Mouse (Mus musculus) ES-Bruce4 (cell line): Measurements from ENCODE around the gene Cldn15. TPM values are rescaled to one million over a fixed set of nuclear protein-coding genes. Genes with fewer than 3 reads are reported as not detected.

Source experiments
- H3K27ac ChIP-seq: 2 replicates; pipeline ENCODE4 v1.5.1; 2012; ENCODE audit warnings: low read length, inconsistent platforms; ENCODE audit not compliant: insufficient read depth
- H3K27me3 ChIP-seq: 2 replicates; pipeline ENCODE4 v1.6.1; 2012; ENCODE audit warnings: mild to moderate bottlenecking, low read length, inconsistent platforms; ENCODE audit not compliant: control insufficient read depth, poor library complexity, insufficient read depth, severe bottlenecking
- H3K36me3 ChIP-seq: 2 replicates; pipeline ENCODE4 v1.6.1; 2012; ENCODE audit warnings: inconsistent platforms, mild to moderate bottlenecking, low read length, moderate library complexity; ENCODE audit not compliant: control insufficient read depth, poor library complexity, insufficient read depth, severe bottlenecking
- H3K4me1 ChIP-seq: one replicate; pipeline ENCODE4 v1.8.1; 2011; ENCODE audit warnings: low read length; ENCODE audit not compliant: control insufficient read depth, insufficient read depth
- H3K4me3 ChIP-seq: 2 replicates; pipeline ENCODE4 v1.5.1; 2011; ENCODE audit warnings: low read depth, mild to moderate bottlenecking, low read length
- H3K9ac ChIP-seq: 2 replicates; pipeline ENCODE4 v1.6.1; 2012; ENCODE audit warnings: low read depth, mild to moderate bottlenecking, inconsistent platforms; ENCODE audit not compliant: poor library complexity, severe bottlenecking
- H3K9me3 ChIP-seq: replicated peaks from 2 replicates; pipeline ENCODE4 v1.6.1; 2012; ENCODE audit warnings: mild to moderate bottlenecking, low read length, inconsistent platforms; ENCODE audit not compliant: control insufficient read depth, poor library complexity, insufficient read depth, severe bottlenecking
- CTCF ChIP-seq: IDR thresholded peaks from one replicate; pipeline ENCODE4 v1.8.1; 2011; ENCODE audit warnings: low read depth, low read length
- EP300 ChIP-seq: IDR thresholded peaks from 2 replicates; pipeline ENCODE4 v1.6.1; 2011; ENCODE audit warnings: low read depth, low read length; ENCODE audit not compliant: insufficient read depth
- POLR2A ChIP-seq: IDR thresholded peaks from one replicate; pipeline ENCODE4 v1.8.1; 2011; ENCODE audit warnings: low read length; ENCODE audit not compliant: insufficient read depth
- polyA plus RNA-seq: library from polyadenylated mRNA; stranded (reverse); fragments of >200 nt; gene quantifications from 2 replicates; pipeline ENCODE4 v1.2.4, GENCODE M21; 2011; ENCODE audit warnings: low read depth; ENCODE audit not compliant: missing spikeins, insufficient read depth, insufficient read length

Gene Cldn15
- polyA plus RNA-seq, 1 experiment = not detected

GRCm38 (mm10) chr5:137015913-137016312, 49.5 kb downstream of the Cldn15 start:
- Histone ChIP-seq H3K4me1 (no peaks in the 10 kb centered on the region), H3K9ac (no peak overlapping the region), H3K9me3 (no peaks in the 10 kb centered on the region), H3K36me3 (no peaks in the 10 kb centered on the region), H3K27ac (no peak overlapping the region), H3K4me3 (no peak overlapping the region), H3K27me3 (0 out of 2 replicates have a peak, but pooled peaks cover 2% of the 10 kb centered on the region)
- TF ChIP-seq CTCF = no peak
- no peak for TF ChIP-seq EP300
- TF ChIP-seq POLR2A = no peak

- Histone ChIP-seq H3K36me3 (no peaks in the 10 kb centered on the region), H3K27ac (peak overlapping the region; percentile 53), H3K27me3 (no peaks in the 10 kb centered on the region), H3K9ac (peak overlapping the region; percentile 39), H3K4me1 (no peaks in the 10 kb centered on the region), H3K9me3 (no peaks in the 10 kb centered on the region), H3K4me3 (peak overlapping the region; percentile 9; the same call in 1 of the 2 replicates)
- TF ChIP-seq POLR2A (no peak), CTCF (no peak), EP300 (no peak)
Measured at GRCm38 (mm10) chr5:137024318-137024717, 57.9 kb downstream of the Cldn15 start.

GRCm38 (mm10) chr5:137025132-137025531, 58.7 kb downstream of the Cldn15 start:
- Histone ChIP-seq H3K9me3 (no peaks in the 10 kb centered on the region), H3K36me3 (no peaks in the 10 kb centered on the region), H3K27me3 (no peaks in the 10 kb centered on the region), H3K27ac (peak overlapping the region; percentile 64; the same call in 1 of the 2 replicates), H3K4me1 (no peaks in the 10 kb centered on the region), H3K9ac (peak overlapping the region; percentile 39), H3K4me3 (peak overlapping the region; percentile 56)
- TF ChIP-seq CTCF (peak; percentile 95), EP300 (0 out of 2 replicates have a peak, but pooled peaks have one; percentile 52), POLR2A (no peak)

Other genes starting within 250 kb of the Cldn15 start
- gene Col26a1, start 83.4 kb upstream of the Cldn15 start, polyA plus RNA-seq = 0.52 and 2.2 TPM in 2 replicates
- 9.3 and 10.1 TPM in 2 replicates for gene Ift22, start 58.5 kb upstream of the Cldn15 start, polyA plus RNA-seq
- 87.8 and 97.5 TPM in 2 replicates for gene Fis1, start 13.3 kb upstream of the Cldn15 start, polyA plus RNA-seq
- 29.3 and 33.9 TPM in 2 replicates for gene Plod3, start 20.4 kb downstream of the Cldn15 start, polyA plus RNA-seq
- gene Znhit1, start 21.4 kb downstream of the Cldn15 start, polyA plus RNA-seq = 26.6 and 27.0 TPM in 2 replicates
- gene Vgf, start 59.8 kb downstream of the Cldn15 start, polyA plus RNA-seq = 3.7 and 5.7 TPM in 2 replicates
- gene Ap1s1, start 79.5 kb downstream of the Cldn15 start, polyA plus RNA-seq = 68.6 and 78.9 TPM in 2 replicates
- gene Serpine1, start 105.7 kb downstream of the Cldn15 start, polyA plus RNA-seq = 32.8 and 33.4 TPM in 2 replicates
- gene Trim56, start 149.6 kb downstream of the Cldn15 start, polyA plus RNA-seq = 15.2 and 16.1 TPM in 2 replicates
- not detected in 2 replicates for gene Muc3, start 182.7 kb downstream of the Cldn15 start, polyA plus RNA-seq
- gene Muc3a, start 245.8 kb downstream of the Cldn15 start, polyA plus RNA-seq = 2.2 and 2.5 TPM in 2 replicates